Mouse (Mus musculus) embryo, embryonic 11 days (tissue): ENCODE measurements around the gene Sesn2.

Experiments used
- DNase-seq: peaks from one replicate; pipeline ENCODE4 v3.0.0-alpha.2; 2015

Gene Sesn2

DNA sequence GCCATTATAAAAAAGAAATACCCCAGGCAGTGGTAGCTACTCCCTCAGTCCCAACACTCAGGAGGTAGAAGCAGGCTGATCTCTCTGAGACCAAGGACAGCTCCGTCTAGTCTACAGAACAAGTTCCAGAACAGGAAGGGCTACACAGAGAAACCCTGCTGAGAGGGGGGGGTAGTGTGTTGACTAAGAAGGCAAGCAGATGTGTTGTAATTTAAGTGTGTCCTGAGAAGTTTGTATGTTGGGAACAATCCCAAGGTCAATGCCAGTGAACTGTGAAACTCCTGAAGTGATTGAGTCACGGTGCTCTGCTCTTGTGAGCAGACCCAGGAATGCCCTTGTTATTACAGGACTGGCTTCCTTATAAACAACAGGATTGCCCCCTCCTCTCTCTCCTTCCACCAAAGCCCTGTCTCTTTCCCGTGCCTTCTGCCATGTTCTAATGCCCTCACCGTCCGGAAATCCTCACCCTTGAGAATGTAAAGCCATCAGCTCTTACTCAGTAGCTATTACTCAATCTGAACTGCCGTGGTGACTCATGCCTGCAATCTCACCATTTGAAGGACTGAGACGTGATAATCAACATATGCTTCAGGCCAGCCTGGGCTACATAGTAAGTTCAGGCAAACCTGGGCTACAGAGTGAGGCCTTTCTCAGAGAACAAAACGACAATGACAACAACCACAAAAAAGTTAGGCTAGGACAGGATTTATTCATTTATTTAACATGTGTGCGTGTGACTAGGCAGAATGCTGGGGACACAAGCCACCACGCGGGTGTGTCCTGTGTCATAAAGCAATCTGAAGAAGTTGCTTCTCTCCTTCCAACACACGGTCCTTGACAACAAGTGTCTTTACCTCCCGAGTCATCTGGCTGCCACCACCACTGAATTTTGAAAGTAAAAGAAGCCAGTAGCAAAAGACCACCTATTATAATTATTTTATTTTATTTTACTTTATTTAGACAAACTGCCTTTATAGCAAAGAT lies 34.1 kb downstream of the Sesn2 start:
- DNase-seq = no peak

DNA sequence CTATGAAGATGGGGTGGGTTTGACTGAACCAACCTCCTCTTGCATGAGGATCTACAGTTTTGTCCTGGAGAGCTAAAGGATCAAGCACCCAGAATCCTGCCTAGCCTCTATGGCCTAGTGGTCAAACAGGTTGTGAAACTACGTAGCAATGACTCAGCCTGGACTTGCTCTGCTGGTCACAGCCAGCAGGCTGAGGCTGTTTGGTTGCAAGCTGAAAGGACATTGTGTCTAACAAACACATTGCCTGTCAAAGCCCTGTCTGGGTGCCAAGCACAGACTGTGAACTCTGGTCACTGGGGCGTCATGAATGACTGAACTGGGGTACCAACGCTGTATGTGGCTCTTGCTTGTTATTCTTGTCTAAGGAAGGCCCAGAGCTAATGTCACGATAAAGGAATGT lies 35.7 kb downstream of the Sesn2 start:
- DNase-seq = no peak

DNA sequence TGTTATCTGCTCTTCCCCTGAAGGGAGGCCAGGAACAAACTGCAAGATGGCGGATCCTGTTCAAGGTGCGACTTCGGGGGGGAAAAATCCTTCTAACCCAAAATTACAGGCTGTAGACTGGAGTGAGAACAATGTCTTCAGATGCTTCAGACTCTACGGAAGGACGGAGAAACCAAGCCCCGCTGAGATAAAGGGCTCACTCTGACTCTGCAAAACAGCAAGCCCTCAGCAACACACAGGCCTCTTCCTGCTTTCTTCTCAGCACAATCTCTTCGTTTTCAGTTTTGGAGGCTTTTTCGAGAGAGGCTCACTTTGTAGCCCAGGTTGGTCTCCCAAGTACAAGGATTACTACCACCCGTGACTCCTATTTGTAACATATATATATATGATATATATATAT lies 36.9 kb downstream of the Sesn2 start:
- DNase-seq = no peak

DNA sequence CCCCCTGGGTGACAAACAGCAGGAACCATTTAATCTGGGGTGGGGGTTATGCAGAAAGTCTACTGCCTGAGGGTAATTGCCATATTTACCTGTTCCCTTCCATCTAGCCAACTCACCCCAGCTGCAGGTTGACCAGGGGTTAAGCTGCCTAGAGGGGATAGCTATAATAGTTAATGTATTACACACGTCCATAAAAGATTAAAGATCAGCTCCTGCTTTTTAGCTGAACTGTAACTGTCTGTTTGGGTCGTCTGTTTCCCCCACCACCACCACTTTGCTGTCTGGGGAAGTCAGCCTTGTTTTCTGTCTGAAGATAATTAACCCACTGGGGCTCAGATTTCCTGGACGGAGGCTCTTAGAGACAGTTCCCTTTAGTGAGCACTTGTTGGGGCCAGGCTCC lies 40.4 kb downstream of the Sesn2 start:
- DNase-seq = no peak

DNA sequence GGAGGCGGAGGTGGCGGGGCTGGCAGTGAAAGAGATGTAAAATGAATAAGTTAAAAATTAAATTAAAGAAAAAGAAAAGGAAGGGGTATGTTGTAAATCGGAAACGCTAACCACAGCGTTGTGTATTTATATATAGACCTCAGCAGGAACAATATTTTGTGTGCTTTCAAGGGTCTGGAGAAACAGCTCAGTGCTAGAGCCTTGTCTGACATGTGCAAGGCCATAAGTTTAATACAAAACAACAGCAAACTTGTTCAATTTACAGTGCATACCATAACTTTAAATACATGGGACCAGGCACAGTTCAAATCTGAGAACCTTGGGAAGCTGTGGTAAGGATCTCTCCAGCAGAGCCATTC lies 46.1 kb downstream of the Sesn2 start:
- DNase-seq = no peak

DNA sequence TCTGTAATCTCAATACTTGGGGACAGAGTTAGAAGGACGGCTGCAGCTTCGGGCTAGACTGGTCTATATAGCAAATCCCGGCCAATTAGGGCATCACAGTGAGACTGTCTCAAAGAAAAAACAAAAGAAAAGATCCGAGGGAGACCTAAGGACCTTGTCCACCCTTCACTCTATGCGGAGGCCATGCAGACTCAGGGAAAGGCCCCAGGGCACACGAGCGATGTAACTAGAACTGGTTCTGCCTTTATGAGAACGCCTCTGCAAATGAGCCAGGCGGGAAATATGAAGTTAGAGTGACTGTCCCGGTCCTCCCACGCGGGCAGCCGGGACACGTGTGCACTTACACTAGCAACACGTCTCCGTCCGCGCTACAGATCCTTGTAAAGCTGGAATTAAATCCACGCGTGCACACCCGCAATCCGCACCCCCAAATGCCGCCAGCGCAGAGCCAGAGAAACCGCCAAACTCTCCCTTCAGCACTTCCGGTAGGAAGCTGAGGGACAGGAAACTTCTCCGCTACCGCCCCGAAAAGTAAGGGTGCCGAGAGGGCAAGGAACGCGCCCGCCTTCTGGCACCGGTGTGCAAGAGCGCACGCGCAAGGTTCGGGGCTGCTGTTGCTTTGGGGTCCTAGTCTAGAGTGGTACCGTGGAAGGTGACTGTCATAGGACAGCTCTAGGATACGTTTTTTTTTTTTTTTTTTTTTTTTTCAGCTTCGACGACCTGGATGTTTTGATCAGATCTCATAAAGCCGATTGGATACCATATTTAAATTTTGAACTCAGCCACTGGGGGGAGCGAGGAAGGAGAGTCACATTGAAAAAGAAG lies 46.7 kb downstream of the Sesn2 start, which contains the start of gene Med18:
Med18 (minus strand) TSS at position 492 of the 825 bp plus-strand sequence.
- peak; percentile 98 for DNase-seq

DNA sequence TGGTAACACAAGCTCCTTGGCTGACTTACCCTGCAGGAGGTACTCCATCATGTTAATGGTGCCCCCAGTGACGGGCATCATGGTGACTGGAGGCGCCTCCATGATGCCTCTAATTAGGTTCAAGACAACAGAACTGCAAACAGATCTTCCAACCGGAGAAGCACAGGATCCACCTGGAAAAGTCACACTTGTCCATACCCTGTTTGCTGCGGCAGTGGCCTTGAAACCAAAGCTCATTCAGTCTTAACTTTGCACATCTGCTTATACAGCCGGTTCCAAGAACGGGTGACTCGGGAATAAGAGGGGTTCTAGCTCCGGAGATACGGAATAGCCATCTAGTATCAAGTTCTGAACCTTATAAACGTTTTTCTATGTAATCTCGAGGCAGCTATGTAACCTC lies 47.5 kb downstream of the Sesn2 start:
- no peak for DNase-seq

DNA sequence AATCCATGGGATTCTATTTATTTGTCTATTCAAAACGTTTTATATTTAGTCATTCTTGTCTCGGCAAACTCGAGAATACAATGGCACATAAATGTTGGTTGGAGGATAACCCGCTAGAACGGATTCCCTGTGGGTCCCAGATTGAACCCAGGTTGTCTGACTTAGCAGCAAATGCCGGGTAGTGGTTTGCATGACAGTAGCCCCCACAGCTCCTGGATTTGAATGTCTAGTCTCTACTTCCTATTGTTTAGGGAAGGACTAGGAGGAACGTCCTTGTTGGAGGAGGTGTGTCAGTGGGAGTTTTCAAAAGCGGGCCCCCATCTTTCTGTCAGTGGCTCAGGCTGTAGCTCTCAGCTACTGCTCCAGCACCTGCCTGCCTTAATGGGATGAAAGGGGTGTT lies 50.1 kb downstream of the Sesn2 start:
- DNase-seq = no peak

DNA sequence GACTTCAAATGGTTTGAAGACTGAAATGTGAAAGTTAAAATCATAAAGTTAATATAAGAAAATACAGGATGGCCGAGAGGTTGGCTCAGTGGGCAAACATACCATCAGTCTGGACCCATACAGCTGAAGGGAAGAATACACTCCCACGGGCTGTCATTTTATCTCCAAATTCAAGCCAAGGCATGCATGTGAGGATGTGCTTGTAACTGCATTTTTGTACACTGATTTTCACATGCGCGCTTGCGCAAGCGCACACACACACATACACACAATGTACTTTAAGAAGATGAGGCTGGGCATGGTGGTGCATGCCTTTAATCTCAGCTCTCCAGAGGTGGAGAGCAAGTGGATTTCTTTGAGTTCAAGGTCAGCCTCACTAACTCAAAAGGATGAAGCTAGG lies 54.7 kb downstream of the Sesn2 start:
- no peak for DNase-seq

DNA sequence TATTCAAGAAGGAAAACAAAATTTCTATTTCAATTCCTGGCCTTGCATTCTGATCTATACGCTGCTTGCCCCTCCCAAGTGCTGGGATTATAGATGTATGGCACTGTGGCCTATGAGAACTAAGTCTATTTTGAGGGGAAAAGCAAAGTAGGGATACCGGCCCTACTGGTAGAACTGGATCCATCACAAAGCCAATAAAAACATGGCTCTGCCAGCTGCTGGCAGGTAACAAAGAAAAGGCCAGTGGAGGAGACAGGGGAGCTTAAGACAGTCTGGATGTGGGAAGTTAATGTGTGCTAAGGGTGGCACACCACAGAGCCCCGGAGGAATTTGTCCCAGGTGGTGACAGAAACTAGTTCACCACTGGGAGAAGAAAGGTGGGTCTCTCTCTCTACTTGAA lies 55.2 kb downstream of the Sesn2 start:
- no peak for DNase-seq

DNA sequence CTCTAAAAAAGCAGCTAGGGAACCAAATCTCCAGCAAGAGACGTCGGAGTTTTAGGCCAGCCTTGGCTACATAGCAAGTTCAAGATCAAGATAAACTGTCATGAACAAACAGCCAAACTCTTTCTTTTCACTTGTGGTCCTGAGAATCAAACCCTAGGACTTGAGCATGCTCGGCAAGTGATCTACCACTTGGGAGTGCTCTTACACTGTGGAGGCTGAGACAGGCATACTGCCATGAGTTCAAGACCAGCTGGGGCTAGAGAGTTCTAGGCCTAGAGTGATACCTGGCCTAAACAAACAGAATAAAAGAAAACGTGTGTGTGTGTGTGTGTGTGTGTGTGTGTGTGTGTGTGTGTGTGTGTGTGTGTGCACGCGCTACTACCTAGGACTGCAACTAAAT lies 56.1 kb downstream of the Sesn2 start:
- DNase-seq = no peak

DNA sequence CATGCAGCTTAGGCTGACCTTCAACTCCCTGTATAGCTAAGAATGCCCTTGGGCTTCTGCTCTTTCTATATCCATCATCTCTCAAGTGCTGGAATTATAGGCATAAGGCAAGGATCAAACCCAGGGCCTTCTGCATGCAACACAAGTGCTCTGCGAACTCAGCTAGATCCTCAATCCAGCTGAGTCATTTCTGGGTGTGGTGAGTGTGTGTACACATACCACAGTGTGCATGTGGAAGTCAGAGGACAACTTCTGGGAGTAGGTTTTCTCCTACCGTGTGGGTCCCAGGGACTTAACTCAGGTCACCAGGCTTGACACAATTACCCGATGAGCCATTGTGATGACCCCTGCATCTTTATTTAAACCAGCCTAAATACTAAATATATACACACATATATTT lies 60.5 kb downstream of the Sesn2 start:
- DNase-seq = no peak

DNA sequence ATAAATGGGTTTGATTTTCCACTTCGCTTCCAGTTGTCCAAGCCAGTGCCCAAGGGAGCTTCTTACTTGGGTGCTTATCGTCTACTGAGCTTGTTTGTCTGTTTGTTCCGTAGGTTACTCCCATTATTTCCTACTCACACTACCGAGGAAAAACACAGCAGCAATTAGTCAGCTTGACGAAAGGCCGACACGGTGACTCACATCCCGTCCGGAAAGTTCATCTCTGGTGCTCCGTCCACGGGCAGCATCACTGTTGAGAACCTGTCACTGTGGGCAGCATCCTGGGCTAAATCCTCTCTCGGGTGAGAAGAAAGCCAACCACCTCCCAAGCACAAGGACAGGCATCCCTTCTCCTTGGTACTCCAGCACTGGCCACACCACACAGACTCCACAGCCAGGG lies 64.2 kb downstream of the Sesn2 start:
- no peak for DNase-seq

DNA sequence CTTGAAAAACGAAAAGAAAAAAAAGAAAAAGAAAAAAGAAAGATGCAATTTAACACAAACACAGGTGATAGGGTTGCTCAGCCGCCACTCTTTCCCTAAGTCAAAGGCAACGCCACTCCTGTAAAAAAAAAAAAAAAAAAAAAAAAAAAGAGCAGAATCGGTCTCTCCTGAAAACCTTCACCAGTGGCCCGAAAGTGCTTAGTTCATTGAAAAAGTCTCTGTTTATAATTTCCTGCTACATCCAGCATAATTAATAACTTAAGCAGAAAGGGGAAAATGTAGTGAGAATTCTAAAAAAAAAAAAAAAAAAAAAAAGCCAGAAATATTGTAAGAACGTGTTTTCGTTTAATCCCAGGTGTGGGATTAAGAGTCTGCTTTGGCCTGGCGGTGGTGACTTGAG lies 65.8 kb downstream of the Sesn2 start:
- no peak for DNase-seq
